Mouse (Mus musculus) lung, postnatal 10 days (tissue): ENCODE measurements around the gene Mok.

Experiments
- DNase-seq: peaks from one replicate; pipeline ENCODE4 v3.0.0; 2021

Mok gene

DNA sequence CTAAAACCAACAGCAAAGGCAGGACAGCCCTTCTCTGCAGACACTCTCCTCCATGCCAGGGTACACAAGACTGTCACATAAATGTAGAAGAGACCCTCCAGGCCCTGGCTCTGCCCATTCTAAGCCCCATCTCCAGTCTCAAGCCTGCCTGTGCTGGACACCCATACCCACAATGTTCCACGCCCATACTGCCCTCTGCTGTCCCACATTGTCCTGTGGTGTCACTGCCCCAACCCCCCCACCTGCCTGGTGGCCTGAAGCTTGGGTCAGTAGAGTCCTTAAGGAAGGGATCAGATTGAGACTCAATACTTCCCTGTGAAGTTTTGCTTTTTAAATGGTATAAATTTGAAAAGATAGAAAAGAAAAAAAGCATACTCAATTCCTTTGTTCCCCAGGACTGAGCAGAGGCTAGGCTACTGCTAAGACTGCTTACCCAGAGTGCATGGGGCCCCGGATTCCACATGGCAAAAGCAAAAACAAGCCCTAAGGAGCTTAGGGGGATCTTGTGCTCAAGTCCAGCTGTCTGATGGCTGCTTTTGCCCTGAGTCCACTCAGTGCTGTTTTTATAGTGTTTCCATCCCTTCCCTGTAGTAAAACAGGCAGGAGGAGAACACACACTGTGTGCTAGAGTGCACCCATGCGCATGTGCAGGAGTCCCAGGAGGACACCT is 34.3 kb downstream of the Mok start:
- peak; percentile 43 for DNase-seq

- DNase-seq = peak; percentile 47
These were observed 36.5 kb downstream of the Mok start for GRCm38 (mm10) chr12:110804261-110804660.

DNA sequence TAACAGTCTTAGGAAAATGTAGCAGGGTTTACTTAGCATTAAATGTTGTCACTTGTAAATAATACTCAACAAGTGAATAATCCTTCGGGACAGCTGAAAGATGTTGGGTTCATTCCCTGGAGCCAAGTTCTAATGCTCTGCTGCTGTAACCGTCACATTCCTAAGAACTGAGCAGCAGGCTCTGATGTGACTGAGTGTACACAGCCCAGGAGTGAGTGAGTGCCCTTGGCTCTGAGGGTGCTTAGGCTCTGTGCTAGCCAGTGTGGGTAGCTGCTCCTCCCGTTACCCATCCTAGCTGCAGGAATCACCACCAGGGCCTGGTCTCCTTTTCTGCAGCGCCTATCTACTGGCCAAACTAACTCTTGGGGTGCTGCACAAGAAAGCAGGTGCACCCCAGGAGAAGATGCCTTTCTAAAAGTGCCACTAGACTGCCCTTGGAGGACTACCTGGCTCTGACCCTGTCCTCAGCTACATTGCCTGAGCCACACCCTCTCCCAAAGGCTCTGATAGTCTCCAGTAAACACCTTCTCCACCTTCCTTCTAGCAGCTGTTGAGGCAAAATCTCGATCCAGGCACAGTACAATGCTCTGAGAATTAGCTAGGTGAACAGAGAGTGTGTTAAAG is 38.0 kb downstream of the Mok start:
- DNase-seq = no peak

DNA sequence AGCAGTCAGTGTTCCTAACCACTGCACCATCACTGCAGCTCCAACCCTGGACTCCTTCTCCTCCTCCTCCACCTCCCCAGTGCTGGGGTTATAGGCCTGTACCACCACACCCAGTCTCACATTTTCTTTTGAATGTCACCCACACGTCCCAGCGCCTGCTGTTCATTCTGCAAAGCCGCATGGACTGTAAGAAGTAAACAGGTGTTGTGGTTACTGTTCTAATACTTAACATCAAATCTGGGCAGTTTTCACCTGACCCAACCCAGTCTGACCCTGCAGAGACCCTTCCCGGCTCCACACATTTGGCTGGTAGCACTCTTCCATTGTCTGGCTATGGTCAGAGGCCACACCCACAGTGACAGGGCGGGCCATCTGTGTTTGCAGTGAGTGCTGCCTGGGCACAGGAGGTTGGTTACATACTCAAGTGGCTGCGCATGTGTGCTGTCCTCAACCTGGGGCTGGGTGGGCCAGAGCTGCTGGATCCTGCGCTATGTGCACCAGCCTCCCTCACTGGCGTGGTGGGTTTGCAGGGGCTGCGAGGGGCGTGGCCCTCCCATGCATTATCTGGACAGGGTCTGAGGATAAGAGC is 38.8 kb downstream of the Mok start:
- no peak for DNase-seq

- DNase-seq = no peak
These were observed 41.5 kb downstream of the Mok start for GRCm38 (mm10) chr12:110799226-110799625.

DNA sequence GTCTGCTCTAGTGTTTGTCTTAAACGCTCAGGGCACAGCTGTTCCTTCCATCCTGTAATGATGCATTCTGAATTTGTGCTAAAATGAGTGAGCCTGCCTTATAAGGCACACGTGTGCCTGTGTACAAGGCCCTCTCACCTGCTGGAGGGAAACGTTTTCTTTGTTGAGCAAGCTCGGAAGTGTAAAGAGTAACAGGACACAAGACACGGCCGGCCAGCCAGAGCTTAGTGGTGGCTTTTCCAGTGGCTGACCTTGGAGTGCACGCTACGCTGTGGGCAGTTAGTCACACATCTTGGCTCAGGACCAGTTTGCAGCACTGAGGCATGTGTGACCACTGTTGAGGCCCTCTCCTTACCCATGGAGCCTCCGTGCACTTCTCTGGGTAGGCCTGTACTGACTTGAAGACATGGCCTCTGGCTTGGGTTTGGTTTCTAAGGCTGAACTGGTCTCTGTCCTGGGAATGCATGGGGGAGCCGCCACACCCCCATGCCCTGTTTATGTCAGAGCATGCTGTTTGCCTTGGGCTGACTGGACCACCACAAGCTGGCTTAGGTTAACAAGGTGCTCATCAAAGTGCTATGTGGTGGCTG is 42.8 kb downstream of the Mok start:
- DNase-seq = peak; percentile 29

DNA sequence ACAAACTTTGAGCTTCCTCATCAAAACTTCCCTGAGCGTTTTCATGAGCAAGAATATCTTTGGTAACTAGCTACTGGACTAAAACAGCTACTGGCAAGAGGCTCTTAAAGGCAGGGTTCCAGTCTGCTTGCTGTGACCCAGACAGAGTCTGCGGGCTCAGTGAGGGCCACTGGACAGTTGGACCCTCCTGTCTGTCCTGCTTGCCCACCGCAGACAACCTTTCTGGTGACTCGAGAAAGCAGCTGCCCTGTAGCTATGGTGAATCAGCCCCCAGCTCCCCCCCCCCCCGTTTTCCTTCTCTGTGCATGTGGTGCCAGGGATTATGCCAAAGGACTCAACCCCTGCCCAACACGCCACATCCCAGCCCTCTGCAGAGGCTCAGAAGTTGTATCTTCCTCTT is 43.5 kb downstream of the Mok start:
- DNase-seq = no peak

DNA sequence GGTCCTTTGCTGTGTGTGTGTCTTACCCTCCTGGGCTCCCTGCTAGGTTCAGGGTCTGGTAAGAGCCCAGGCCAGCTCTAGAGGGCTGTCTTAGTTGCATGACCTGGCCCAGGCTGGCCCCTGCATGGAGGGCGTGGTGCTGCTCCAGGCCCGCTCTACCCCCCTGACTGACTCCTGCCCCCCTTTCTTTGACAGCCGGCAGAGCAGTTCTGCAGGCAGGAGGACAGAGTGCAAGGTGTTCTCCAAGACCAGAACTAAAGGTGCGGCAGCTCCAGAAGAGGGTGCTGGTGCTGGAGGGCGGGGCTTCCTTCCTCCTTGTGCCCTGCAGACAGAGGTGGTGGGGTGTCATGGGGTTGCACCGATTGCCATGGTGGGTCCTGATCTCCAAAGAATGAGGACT is 44.0 kb downstream of the Mok start:
- no peak for DNase-seq

- DNase-seq = no peak
These were observed 45.7 kb downstream of the Mok start for GRCm38 (mm10) chr12:110795035-110795434.

- DNase-seq = no peak
These were observed 49.7 kb downstream of the Mok start for GRCm38 (mm10) chr12:110791026-110791425.

DNA sequence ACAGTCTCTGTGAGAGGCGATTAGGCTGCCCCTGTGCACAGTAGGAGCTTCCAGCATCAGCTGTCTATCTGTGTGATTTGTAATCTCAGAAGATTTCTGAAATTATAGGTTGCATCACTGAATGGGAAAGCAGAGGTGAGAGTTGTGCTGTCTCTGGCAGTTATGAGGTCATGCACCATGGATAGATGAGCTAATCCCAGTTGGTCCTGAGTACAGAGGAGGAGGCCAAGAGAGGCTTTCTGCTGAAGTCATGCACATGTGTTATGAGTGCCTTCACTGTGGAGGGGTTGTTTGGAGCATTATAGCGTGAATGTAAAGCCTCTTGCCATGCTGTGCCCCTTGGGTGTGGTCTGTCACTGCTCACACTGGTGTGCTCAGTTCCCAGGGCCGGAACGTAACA is 50.2 kb downstream of the Mok start:
- DNase-seq = no peak

DNA sequence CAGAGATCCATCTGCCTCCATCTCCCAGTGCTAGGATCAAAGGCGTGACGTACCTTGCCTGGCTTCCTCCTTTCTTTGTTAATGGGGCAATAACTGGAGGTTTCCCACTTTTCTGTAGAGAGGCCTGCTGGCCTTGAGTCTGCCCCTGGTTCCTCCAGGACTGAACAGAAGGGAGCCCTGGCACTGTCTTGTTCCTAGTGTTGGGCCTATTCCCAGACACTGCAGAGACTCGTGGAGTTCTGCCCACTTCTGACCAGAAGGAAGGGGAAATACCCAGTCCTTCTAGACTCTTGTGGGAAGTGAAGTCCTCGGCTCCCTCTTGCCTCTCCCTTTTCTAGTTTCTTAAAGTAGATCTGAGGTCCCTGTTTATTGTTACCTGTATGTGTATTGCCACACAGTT is 54.5 kb downstream of the Mok start:
- DNase-seq = peak; percentile 19

DNA sequence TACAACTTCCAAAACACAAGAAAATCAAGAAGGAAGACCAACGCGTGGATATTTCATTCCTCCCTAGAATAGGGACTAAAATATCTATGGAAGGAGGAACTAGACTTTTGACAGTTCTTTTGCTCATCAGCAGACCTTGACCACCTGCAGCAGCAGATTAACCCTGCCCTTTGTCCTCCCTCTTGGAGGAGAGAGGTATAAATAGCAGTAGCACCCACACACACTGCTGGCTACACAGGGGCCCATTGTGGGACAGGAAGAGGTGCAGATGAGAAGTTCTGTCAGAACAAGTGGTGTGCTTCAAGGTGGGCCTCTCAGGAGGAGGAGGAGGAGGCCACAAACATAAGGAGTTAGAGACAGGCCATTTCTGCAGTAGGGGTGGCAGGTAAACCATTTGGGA is 56.5 kb downstream of the Mok start:
- no peak for DNase-seq

- no peak for DNase-seq
These were observed 58.5 kb downstream of the Mok start for GRCm38 (mm10) chr12:110782278-110782677.

DNA sequence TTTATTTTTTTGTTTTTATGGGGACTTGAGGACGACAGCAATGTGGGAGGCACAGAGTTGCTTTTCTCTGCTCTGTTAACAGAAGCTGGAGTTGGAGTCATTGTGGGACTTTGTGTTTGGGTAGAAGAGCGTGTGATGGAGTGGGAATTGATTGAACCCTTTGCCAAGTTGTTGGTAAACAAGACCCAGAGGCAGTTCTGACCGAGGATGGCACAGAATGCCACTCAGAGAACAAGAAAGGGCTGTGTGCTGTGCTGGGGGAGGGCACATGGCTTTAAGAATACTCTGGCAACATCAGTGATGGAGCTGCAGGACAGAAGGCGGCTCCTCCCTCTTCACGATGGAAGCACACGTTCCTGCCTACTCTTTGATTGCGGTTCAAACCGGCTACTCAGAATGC is 59.6 kb downstream of the Mok start:
- no peak for DNase-seq

DNA sequence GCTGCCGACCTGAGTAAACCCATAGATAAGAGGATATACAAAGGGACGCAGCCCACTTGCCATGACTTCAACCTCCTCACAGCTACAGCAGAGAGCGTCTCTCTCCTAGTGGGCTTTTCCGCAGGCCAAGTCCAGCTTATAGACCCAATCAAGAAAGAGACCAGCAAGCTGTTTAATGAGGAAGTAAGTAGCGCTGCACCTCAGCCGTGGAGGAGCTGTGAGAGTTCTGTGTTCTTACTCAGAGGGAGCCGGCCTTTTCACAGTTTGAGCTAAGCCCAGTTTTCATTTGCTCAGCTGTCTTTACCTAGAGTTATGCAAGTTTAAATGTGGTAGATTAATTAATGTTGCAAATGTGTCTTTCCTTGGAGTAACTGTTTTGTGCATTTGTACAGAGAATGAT is 61.4 kb downstream of the Mok start:
- no peak for DNase-seq

GRCm38 (mm10) chr12:110777853-110778252 is 62.9 kb downstream of the Mok start:
- DNase-seq = no peak

DNA sequence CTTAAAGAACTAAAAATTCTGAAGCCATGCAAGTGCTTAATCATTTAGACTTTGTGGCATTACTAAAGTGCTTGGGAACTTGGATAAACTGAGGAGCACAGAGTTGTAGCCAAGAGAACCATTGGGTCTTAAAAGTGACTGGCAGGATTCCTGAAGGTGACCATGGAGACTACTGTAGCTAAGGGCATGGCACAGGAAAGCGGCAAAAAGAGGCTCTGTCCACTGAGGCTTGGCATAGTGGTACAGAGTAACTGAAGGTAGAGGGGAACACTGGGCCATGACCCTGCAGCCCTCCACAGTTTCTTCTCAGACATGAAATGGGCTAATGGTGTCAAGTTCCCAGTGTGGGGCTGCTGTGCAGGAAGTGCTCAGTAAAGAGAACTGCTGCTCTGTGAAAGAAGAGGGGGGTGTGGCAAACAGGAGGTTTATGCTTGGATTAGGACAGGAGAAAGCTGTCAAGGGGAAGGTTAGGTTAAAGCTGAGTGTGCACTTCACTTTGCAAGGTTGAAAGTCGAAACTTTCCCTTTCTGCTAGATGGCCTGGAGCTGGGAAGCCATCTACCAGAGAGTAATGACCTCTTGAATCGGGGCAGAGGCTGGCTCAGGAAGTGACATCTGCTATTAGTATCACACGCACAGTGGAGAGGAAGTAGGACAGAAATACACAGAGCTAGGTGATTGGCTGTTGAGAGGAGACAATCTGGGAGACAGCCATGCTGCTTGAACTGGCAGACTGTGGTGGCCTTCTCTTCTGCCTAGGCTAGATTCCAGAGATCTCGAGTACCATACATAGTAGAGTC is 64.9 kb downstream of the Mok start:
- DNase-seq = no peak

GRCm38 (mm10) chr12:110771961-110772360 is 68.8 kb downstream of the Mok start:
- DNase-seq = no peak

GRCm38 (mm10) chr12:110770479-110771247 is 70.1 kb downstream of the Mok start:
- peak; percentile 12 for DNase-seq

DNA sequence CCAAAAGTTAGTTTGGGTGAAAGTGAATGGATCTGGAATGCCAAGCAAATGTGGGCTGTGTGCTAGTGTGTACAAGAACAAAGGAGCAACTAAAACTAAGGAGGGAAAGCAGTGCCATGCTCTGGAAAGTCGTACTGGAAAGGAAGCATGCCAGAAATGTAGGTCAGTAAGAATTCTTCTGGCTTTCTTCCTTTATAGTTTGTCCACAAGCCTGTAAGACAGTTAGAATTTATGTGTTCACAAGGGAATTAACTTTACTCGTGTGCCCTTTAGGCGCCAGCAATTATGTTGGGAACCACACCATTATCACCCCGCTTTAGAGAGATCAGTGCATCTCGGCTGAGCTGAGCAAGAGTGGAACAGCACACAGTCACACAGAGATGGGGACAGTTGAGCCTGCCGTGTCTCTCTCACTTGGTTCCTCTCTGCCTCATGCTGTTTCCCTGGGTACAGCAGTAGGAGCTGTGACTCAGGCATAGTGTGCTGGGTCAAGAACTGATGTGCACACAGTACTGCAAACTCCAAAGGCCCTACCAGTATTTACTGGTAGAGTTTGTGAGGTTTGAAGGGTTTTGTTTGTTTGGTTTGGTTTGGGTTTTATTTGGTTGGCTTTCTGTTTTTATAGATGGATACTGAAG is 71.0 kb downstream of the Mok start:
- DNase-seq = no peak

DNA sequence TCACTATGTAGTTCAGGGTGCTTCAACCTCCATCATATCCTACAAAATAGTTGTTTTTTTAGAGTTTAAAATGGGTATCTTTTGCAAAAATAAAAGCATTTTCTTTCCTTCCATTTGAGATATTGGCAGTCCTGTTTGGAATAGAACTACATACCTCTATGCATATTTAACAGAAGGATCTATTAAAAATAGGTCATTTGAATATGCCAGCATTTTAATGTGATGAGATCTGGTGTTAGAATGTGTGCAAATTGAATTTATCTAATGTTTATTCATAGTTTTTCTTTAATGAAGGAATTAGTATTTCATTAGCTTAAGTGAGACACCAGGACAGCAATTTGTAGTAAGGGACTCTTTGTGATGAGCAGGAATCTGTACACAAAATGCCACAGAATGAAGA is 72.2 kb downstream of the Mok start:
- DNase-seq = no peak
